Comparison of ENCODE assay signal across 27 mouse cellular contexts in genomic region chr9:5525762-5526360, GRCm38 (mm10).
DNase-seq lines count a peak whose midpoint lies in the region; ATAC-seq and TF ChIP-seq lines count a peak whose summit lies in the region.
"Had no signal": no experiment of that assay in that cellular context is flagged by ENCODE, and none has a peak within 500 bp of the region (broad histone marks: within the 10 kb centered on the region; RNA-seq: fewer than 3 reads in every experiment).

No protein-coding gene starts in this region.

- no peaks in the 10 kb centered on the region for H3K4me1 ChIP-seq in forebrain, embryonic 13.5 days
- no peaks in the 10 kb centered on the region for H3K4me1 ChIP-seq in forebrain, embryonic 10.5 days
- no peaks in the 10 kb centered on the region for H3K4me1 ChIP-seq in forebrain, embryonic 15.5 days
- no peaks in the 10 kb centered on the region for H3K4me1 ChIP-seq in forebrain, embryonic 11.5 days (replicated peaks; ENCODE audit: control insufficient read depth, insufficient read depth, low read length)
- H3K4me1 ChIP-seq in forebrain, postnatal 0 days (ENCODE audit: insufficient read depth), result no peaks in the 10 kb centered on the region
- H3K4me1 ChIP-seq: embryonic facial prominence, embryonic 13.5 days; embryonic facial prominence, embryonic 15.5 days had no signal

- no peaks in the 10 kb centered on the region for H3K36me3 ChIP-seq in forebrain, embryonic 13.5 days (ENCODE audit: poor library complexity, severe bottlenecking)
- H3K36me3 ChIP-seq in forebrain, embryonic 10.5 days (replicated peaks), result no peaks in the 10 kb centered on the region
- no peaks in the 10 kb centered on the region for H3K36me3 ChIP-seq in forebrain, embryonic 15.5 days
- no peaks in the 10 kb centered on the region for H3K36me3 ChIP-seq in forebrain, embryonic 11.5 days (ENCODE audit: control insufficient read depth, insufficient read depth, low read length)
- H3K36me3 ChIP-seq in forebrain, postnatal 0 days (ENCODE audit: insufficient read depth), result no peaks in the 10 kb centered on the region
- H3K36me3 ChIP-seq: embryonic facial prominence, embryonic 13.5 days; embryonic facial prominence, embryonic 15.5 days; G1E had no signal

- H3K4me2 ChIP-seq in forebrain, embryonic 13.5 days, result no peak overlapping the region
- no peak overlapping the region for H3K4me2 ChIP-seq in forebrain, embryonic 15.5 days (replicated peaks)
- H3K4me2 ChIP-seq in forebrain, embryonic 11.5 days (ENCODE audit: low read depth, low read length, severe bottlenecking), result no peak overlapping the region
- H3K4me2 ChIP-seq in forebrain, postnatal 0 days (ENCODE audit: low read depth), result no peak overlapping the region
- H3K4me2 ChIP-seq: embryonic facial prominence, embryonic 13.5 days; embryonic facial prominence, embryonic 15.5 days had no signal

- H3K9me3 ChIP-seq in forebrain, embryonic 13.5 days (replicated peaks), result no peaks in the 10 kb centered on the region
- no peaks in the 10 kb centered on the region for H3K9me3 ChIP-seq in forebrain, embryonic 10.5 days
- no peaks in the 10 kb centered on the region for H3K9me3 ChIP-seq in forebrain, embryonic 15.5 days
- H3K9me3 ChIP-seq in forebrain, embryonic 11.5 days (ENCODE audit: control insufficient read depth, low read length), result no peaks in the 10 kb centered on the region
- no peaks in the 10 kb centered on the region for H3K9me3 ChIP-seq in forebrain, postnatal 0 days (ENCODE audit: low read length)
- H3K9me3 ChIP-seq: embryonic facial prominence, embryonic 13.5 days; embryonic facial prominence, embryonic 15.5 days; G1E had no signal

- no peak overlapping the region for H3K4me3 ChIP-seq in forebrain, embryonic 13.5 days
- H3K4me3 ChIP-seq in forebrain, embryonic 10.5 days, result no peak overlapping the region
- no peak overlapping the region for H3K4me3 ChIP-seq in forebrain, embryonic 15.5 days
- no peak overlapping the region for H3K4me3 ChIP-seq in forebrain, embryonic 11.5 days (ENCODE audit: low read depth, low read length)
- H3K4me3 ChIP-seq in forebrain, postnatal 0 days (ENCODE audit: low read depth, low read length), result no peak overlapping the region
- H3K4me3 ChIP-seq: embryonic facial prominence, embryonic 13.5 days; embryonic facial prominence, embryonic 15.5 days; erythroblast, embryonic 14.5 days had no signal

- TF ChIP-seq CTCF in forebrain, postnatal 0 days (IDR thresholded peaks at IDR 0.05; ENCODE audit: low read depth), result no peak

- no peak for DNase-seq in forebrain, embryonic 10.5 days (ENCODE audit: extremely low spot score, low spot score)
- no peak for DNase-seq in forebrain, embryonic 11.5 days (ENCODE audit: low spot score)
- peak; percentile 42 for DNase-seq in brain, embryonic 18.5 days (ENCODE audit: low read depth, low spot score)
- peak; percentile 50 for DNase-seq in forebrain, postnatal 0 days
- DNase-seq in ovary, postnatal 14 days (ENCODE audit: low spot score), result no peak
- DNase-seq in liver, result no peak
- DNase-seq: adrenal gland, adult 8-10 months; adrenal gland, postnatal 14 days; adrenal gland, postnatal 36 days; B cell, adult 2 months; cerebellum, adult 11 months; cerebellum, adult 18-20 months; cerebellum, adult 8-10 months; cerebellum, adult 9-11 months; cerebellum, postnatal 14 days; cerebellum, postnatal 36 days; embryo, embryonic 11 days had no signal

- peak; percentile 85; the same call in 1 of the 2 replicates for ATAC-seq in forebrain, embryonic 13.5 days
- ATAC-seq in forebrain, embryonic 15.5 days (replicated peaks), result peak; percentile 92
- ATAC-seq in forebrain, embryonic 11.5 days (replicated peaks; ENCODE audit: low FRiP score), result no peak
- peak; percentile 94 for ATAC-seq in forebrain, postnatal 0 days
- ATAC-seq: activated CD4-positive, CD25-positive, alpha-beta regulatory T cell, adult 4 months; CD4-positive, CD25-positive, alpha-beta regulatory T cell, adult 4 months; Patski had no signal

- H3K27ac ChIP-seq in forebrain, embryonic 13.5 days, result no peak overlapping the region
- H3K27ac ChIP-seq in forebrain, embryonic 10.5 days, result no peak overlapping the region
- H3K27ac ChIP-seq in forebrain, embryonic 15.5 days (replicated peaks), result no peak overlapping the region
- H3K27ac ChIP-seq in forebrain, embryonic 11.5 days (ENCODE audit: low read depth, low read length), result no peak overlapping the region
- H3K27ac ChIP-seq in forebrain, postnatal 0 days (ENCODE audit: low read depth, low read length), result no peak overlapping the region
- H3K27ac ChIP-seq: embryonic facial prominence, embryonic 13.5 days; embryonic facial prominence, embryonic 15.5 days had no signal

- no peak overlapping the region for H3K9ac ChIP-seq in forebrain, embryonic 13.5 days
- no peak overlapping the region for H3K9ac ChIP-seq in forebrain, embryonic 15.5 days (replicated peaks)
- no peak overlapping the region for H3K9ac ChIP-seq in forebrain, embryonic 11.5 days (ENCODE audit: low read length)
- H3K9ac ChIP-seq in forebrain, postnatal 0 days, result no peak overlapping the region
- H3K9ac ChIP-seq: embryonic facial prominence, embryonic 13.5 days; embryonic facial prominence, embryonic 15.5 days had no signal

- H3K27me3 ChIP-seq in forebrain, embryonic 13.5 days, result no peaks in the 10 kb centered on the region
- no peaks in the 10 kb centered on the region for H3K27me3 ChIP-seq in forebrain, embryonic 10.5 days (ENCODE audit: poor library complexity, severe bottlenecking)
- no peaks in the 10 kb centered on the region for H3K27me3 ChIP-seq in forebrain, embryonic 15.5 days
- H3K27me3 ChIP-seq in forebrain, embryonic 11.5 days (ENCODE audit: control insufficient read depth, insufficient read depth, low read length), result no peaks in the 10 kb centered on the region
- no peaks in the 10 kb centered on the region for H3K27me3 ChIP-seq in forebrain, postnatal 0 days (ENCODE audit: insufficient read depth, low read length)
- H3K27me3 ChIP-seq: CH12.LX; embryonic facial prominence, embryonic 13.5 days; embryonic facial prominence, embryonic 15.5 days; Patski had no signal

Comparison
In these comparisons a context has a peak if more than half of its experiments do, and no peak if none do; other contexts are left out.
1. DNase-seq: peak in brain, embryonic 18.5 days (single experiment) and forebrain, postnatal 0 days (single experiment); none in forebrain, embryonic 10.5 days (single experiment), forebrain, embryonic 11.5 days (single experiment), ovary, postnatal 14 days (single experiment) and liver (single experiment).